Mouse (Mus musculus): Measurements from ENCODE around the gene Thsd4. TPM values are rescaled to one million over a fixed set of nuclear protein-coding genes. Genes with fewer than 3 reads are reported as not detected.
A peak's percentile ranks its signal among the peaks of the same experiment; 100 is the strongest.

Thsd4 gene
- total and polyA plus RNA-seq, 2 experiments from 2014 or later = 4.9 to 15.3 TPM

DNA sequence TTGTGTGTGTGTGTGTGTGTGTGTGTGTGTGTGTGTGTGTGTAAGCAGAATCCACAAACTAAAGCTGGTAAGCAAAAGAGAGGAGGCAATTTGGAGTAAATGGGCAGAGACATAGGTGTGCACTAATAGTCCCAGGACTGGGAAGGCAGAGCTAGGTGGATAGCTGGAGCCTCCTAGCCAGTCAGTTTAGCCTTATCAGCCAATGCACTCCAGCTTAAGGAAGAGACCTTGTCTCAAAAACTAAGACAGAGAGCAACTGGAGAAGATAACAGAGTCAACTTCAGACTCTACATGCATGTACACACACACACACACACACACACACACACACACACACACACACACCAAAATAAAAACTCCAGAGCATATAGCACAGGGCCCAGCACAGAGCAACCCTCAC is 271.4 kb downstream of the Thsd4 start:
- Histone ChIP-seq H3K9me3 (ENCODE audit: low read length) (no peaks in the 10 kb centered on the region), H3K27ac (no peak overlapping the region), H3K27me3 (ENCODE audit: insufficient read depth, low read length) (no peaks in the 10 kb centered on the region), H3K9ac (replicated peaks; ENCODE audit: low read length) (no peak overlapping the region), H3K4me3 (ENCODE audit: low read length) (no peak overlapping the region), H3K4me2 (ENCODE audit: low read depth, low read length) (no peak overlapping the region), H3K36me3 (ENCODE audit: insufficient read depth, low read length) (no peaks in the 10 kb centered on the region), H3K4me1 (ENCODE audit: insufficient read depth, low read length) (no peaks in the 10 kb centered on the region)
- ATAC-seq (no peak), DNase-seq (ENCODE audit: low spot score) (no peak)
- no peak for TF ChIP-seq CTCF (IDR thresholded peaks at IDR 0.05; ENCODE audit: low read depth)

DNA sequence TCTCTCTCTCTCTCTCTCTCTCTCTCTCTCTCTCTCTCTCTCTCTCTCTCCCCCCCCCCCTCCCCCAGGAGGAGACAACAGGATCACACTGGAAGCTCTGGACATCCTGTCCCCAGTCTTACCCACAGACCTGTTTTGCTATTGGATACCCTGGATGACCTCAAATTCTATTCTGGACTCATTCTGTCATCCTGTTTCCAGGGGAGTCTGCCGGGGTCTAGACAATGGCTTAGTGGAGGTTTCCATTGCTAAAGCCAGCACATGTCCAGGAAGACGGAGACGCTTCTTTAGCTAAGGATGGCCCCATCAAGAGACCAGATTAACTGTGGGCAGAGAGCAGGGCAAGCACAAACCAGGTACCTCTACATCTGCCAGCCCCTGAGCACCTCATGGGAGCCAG is 273.8 kb downstream of the Thsd4 start:
- ATAC-seq (no peak), DNase-seq (ENCODE audit: low spot score) (no peak)
- Histone ChIP-seq H3K4me3 (ENCODE audit: low read length) (no peak overlapping the region), H3K4me2 (ENCODE audit: low read depth, low read length) (no peak overlapping the region), H3K36me3 (ENCODE audit: insufficient read depth, low read length) (no peaks in the 10 kb centered on the region), H3K9me3 (ENCODE audit: low read length) (no peaks in the 10 kb centered on the region), H3K27me3 (ENCODE audit: insufficient read depth, low read length) (no peaks in the 10 kb centered on the region), H3K9ac (replicated peaks; ENCODE audit: low read length) (no peak overlapping the region), H3K27ac (no peak overlapping the region), H3K4me1 (ENCODE audit: insufficient read depth, low read length) (no peaks in the 10 kb centered on the region)
- no peak for TF ChIP-seq CTCF (IDR thresholded peaks at IDR 0.05; ENCODE audit: low read depth)
- 76% methylated on average over 3 of the region's 3 CpGs for WGBS

DNA sequence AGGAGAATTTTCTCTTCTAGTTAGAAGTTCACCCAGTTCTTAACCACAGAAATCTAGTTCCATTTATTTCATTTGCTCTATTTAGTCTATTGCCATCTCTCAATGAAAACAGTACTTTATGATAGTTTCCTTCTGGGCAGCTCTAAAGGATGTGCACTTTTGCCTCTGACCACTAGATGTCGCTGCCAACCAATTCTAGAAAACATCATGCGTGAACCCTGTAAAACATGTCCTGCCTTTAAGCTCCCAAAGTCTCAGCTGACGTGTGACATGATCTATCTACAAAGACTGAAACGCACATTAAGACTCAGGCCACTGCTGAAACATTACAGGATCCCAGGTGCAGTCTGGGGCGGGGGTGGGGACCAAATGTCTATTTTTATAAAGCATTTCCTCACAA is 276.9 kb downstream of the Thsd4 start:
- no peaks in the 10 kb centered on the region for H3K9me3 ChIP-seq (ENCODE audit: low read length)
- peak; percentile 38; the same call in 1 of the 2 replicates for ATAC-seq
- 3% methylated on average over 5 of the region's 5 CpGs for WGBS

DNA sequence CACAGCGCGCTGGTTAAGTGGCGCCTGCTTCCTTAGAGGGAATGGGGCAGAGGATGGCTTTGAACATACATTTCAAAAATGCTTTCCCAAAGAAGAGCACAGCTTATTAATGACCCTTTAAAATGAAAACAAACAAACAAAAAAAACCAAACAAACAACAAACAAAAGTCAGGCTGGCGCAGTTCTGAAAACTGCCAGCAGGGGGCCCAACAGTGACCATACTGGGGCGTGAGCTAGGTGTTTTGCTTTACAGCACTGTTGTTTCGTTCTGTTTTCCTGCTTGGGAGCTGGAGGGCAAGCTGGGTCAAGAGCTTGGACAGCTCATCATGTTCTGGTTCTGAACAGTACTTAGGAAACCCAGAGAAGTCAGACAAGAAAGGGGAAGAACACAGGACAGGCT is 278.3 kb downstream of the Thsd4 start:
- no peak overlapping the region for H3K4me2 ChIP-seq (ENCODE audit: low read depth, low read length)
- H3K4me1 ChIP-seq (ENCODE audit: insufficient read depth, low read length) = no peaks in the 10 kb centered on the region
- peak; percentile 83 for TF ChIP-seq CTCF (IDR thresholded peaks at IDR 0.05; ENCODE audit: low read depth)
- no peaks in the 10 kb centered on the region for H3K27me3 ChIP-seq (ENCODE audit: insufficient read depth, low read length)
- ATAC-seq (no peak), DNase-seq (ENCODE audit: low spot score) (no peak)
- H3K9ac ChIP-seq (replicated peaks; ENCODE audit: low read length) = no peak overlapping the region
- WGBS = 60% methylated on average over 6 of the region's 6 CpGs
- no peaks in the 10 kb centered on the region for H3K36me3 ChIP-seq (ENCODE audit: insufficient read depth, low read length)
- H3K9me3 ChIP-seq (ENCODE audit: low read length) = no peaks in the 10 kb centered on the region
- no peak overlapping the region for H3K4me3 ChIP-seq (ENCODE audit: low read length)
- H3K27ac ChIP-seq = no peak overlapping the region

More for the DNA sequence above, 276.9 kb downstream of the Thsd4 start:
- peak; percentile 97 for TF ChIP-seq CTCF (IDR thresholded peaks at IDR 0.05; ENCODE audit: low read depth)
- Histone ChIP-seq H3K4me3 (ENCODE audit: low read length) (no peak overlapping the region), H3K36me3 (ENCODE audit: insufficient read depth, low read length) (no peaks in the 10 kb centered on the region), H3K4me1 (ENCODE audit: insufficient read depth, low read length) (no peaks in the 10 kb centered on the region), H3K4me2 (ENCODE audit: low read depth, low read length) (no peak overlapping the region), H3K27ac (no peak overlapping the region), H3K9ac (replicated peaks; ENCODE audit: low read length) (no peak overlapping the region), H3K27me3 (ENCODE audit: insufficient read depth, low read length) (no peaks in the 10 kb centered on the region)
- DNase-seq (ENCODE audit: low spot score) = peak; percentile 89

DNA sequence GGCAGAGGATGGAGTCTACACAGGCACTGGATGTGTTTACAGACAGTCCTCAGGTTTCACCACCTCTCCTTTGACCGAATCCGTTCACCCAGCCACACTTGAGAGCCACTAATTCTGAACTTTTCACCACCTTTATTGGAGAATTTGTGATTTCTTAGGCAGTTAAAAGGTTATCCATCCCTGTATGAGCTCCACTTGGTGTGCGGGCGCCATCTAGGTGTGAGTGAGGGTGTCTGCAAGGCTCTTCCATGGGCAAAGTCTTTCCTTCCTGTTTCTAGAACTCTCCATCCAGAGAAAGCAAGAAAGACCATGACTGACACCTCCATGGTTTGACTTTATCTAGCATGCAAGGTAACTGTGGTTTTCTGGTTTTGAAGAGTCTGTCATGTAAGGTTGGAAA is 284.2 kb downstream of the Thsd4 start:
- Histone ChIP-seq H3K4me1 (ENCODE audit: insufficient read depth, low read length) (no peaks in the 10 kb centered on the region), H3K4me3 (ENCODE audit: low read length) (no peak overlapping the region), H3K27ac (no peak overlapping the region), H3K27me3 (ENCODE audit: insufficient read depth, low read length) (no peaks in the 10 kb centered on the region), H3K4me2 (ENCODE audit: low read depth, low read length) (no peak overlapping the region), H3K9ac (replicated peaks; ENCODE audit: low read length) (no peak overlapping the region), H3K36me3 (ENCODE audit: insufficient read depth, low read length) (no peaks in the 10 kb centered on the region), H3K9me3 (ENCODE audit: low read length) (no peaks in the 10 kb centered on the region)
- ATAC-seq (no peak), DNase-seq (ENCODE audit: low spot score) (peak; percentile 77)
- 48% methylated on average over 4 of the region's 4 CpGs for WGBS
- TF ChIP-seq CTCF (IDR thresholded peaks at IDR 0.05; ENCODE audit: low read depth) = peak; percentile 87

DNA sequence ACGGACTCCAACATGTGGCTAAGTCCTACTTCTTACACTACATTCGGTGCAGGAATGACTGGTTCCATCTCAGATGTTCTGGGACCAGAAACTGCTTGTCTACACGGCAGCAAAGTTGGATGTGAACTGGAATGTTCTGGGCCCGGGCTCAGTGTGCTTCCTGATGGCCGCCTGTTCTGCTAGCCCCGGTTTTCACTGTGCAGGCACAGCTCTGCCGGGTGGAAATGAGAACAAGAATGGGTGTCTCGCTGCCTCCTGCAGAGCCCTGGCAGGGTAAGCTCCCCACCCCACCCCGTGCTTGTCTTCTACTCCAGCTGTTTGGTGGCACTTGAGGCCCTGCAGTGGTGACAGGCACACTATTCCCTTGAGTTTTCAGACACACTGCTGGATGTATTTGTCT is 285.7 kb downstream of the Thsd4 start:
- H3K27ac ChIP-seq = no peak overlapping the region
- no peaks in the 10 kb centered on the region for H3K9me3 ChIP-seq (ENCODE audit: low read length)
- no peaks in the 10 kb centered on the region for H3K36me3 ChIP-seq (ENCODE audit: insufficient read depth, low read length)
- WGBS = 72% methylated on average over 9 of the region's 9 CpGs
- H3K9ac ChIP-seq (replicated peaks; ENCODE audit: low read length) = no peak overlapping the region
- no peaks in the 10 kb centered on the region for H3K27me3 ChIP-seq (ENCODE audit: insufficient read depth, low read length)
- no peak for ATAC-seq
- H3K4me2 ChIP-seq (ENCODE audit: low read depth, low read length) = no peak overlapping the region
- H3K4me3 ChIP-seq (ENCODE audit: low read length) = no peak overlapping the region
- no peaks in the 10 kb centered on the region for H3K4me1 ChIP-seq (ENCODE audit: insufficient read depth, low read length)
- DNase-seq (ENCODE audit: low spot score) = no peak
- TF ChIP-seq CTCF (IDR thresholded peaks at IDR 0.05; ENCODE audit: low read depth) = no peak

DNA sequence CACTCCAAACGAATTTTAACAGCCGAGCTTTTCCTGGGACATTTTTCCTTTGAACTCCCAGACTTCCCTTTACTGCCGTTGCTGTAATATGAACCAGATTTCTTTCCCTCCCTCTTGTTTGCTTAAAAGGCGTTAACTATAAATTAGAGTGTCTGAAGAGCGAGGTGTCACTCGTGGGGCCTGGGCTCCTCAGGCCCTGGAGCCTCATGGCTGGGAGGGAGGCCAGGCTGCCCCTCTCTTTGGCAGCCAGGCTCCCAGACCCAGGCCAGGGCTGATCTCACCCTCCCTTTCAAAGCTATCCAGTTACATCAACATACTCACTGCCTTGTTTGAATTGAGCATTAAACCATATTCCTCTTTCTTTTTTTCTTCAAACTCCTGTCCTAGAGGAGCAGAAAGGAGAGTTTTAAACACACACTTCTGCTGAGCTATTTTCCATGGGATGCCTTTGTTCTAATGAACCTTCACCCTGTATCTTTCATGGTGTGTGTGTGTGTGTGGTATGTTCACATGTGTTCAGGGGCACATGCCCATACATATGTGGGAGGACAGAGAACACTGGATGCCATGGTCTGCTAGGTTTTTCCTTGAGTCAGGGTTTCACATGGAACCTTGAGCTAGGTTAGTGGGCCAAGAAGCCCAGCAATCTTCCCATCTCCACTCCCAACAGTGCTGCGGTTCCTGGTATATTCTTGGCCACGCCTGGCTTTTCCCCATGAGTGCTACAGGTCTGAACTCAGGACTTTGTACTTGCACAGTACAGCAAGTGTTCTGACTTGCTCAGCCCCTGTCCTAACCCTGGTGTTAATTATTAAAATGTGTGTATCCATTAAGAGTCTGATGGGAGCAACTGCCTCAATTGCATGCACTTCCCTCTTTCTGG is 287.4 kb downstream of the Thsd4 start:
- no peaks in the 10 kb centered on the region for H3K4me1 ChIP-seq (ENCODE audit: insufficient read depth, low read length)
- H3K9me3 ChIP-seq (ENCODE audit: low read length) = no peaks in the 10 kb centered on the region
- no peaks in the 10 kb centered on the region for H3K36me3 ChIP-seq (ENCODE audit: insufficient read depth, low read length)
- no peaks in the 10 kb centered on the region for H3K27me3 ChIP-seq (ENCODE audit: insufficient read depth, low read length)
- no peak overlapping the region for H3K9ac ChIP-seq (replicated peaks; ENCODE audit: low read length)
- WGBS = 50% methylated on average over 8 of the region's 8 CpGs
- DNase-seq (ENCODE audit: low spot score) (no peak), ATAC-seq (no peak)
- H3K27ac ChIP-seq = no peak overlapping the region
- TF ChIP-seq CTCF (IDR thresholded peaks at IDR 0.05; ENCODE audit: low read depth) = no peak
- no peak overlapping the region for H3K4me3 ChIP-seq (ENCODE audit: low read length)
- no peak overlapping the region for H3K4me2 ChIP-seq (ENCODE audit: low read depth, low read length)

Measured in hindbrain, postnatal 0 days (tissue).